Mouse (Mus musculus): ENCODE results near the gene Tbc1d16.

Gene Tbc1d16

GRCm38 (mm10) chr11:119207986-119208385, 20.3 kb downstream of the Tbc1d16 start:
- no peak for DNase-seq (ENCODE audit: low spot score)

- peak; percentile 86 for DNase-seq (ENCODE audit: low spot score)
These were observed 21.7 kb downstream of the Tbc1d16 start for GRCm38 (mm10) chr11:119206562-119206961.

- no peak for DNase-seq (ENCODE audit: low spot score)
These were observed 22.6 kb downstream of the Tbc1d16 start for GRCm38 (mm10) chr11:119205738-119206137.

GRCm38 (mm10) chr11:119203423-119203822, 24.9 kb downstream of the Tbc1d16 start:
- DNase-seq (ENCODE audit: low spot score), result no peak

GRCm38 (mm10) chr11:119199233-119199601, 29.1 kb downstream of the Tbc1d16 start:
- DNase-seq (ENCODE audit: low spot score), result no peak

GRCm38 (mm10) chr11:119198564-119199232, 29.6 kb downstream of the Tbc1d16 start:
- peak; percentile 76 for DNase-seq (ENCODE audit: low spot score)

GRCm38 (mm10) chr11:119197618-119198563, 30.4 kb downstream of the Tbc1d16 start:
- DNase-seq (ENCODE audit: low spot score), result no peak

- DNase-seq (ENCODE audit: low spot score), result no peak
These were observed 35.7 kb downstream of the Tbc1d16 start for GRCm38 (mm10) chr11:119192605-119193004.

- no peak for DNase-seq (ENCODE audit: low spot score)
These were observed 36.1 kb downstream of the Tbc1d16 start for GRCm38 (mm10) chr11:119192176-119192575.

- no peak for DNase-seq (ENCODE audit: low spot score)
These were observed 36.7 kb downstream of the Tbc1d16 start for GRCm38 (mm10) chr11:119191606-119192081.

- DNase-seq (ENCODE audit: low spot score), result peak; percentile 85
These were observed 37.8 kb downstream of the Tbc1d16 start for GRCm38 (mm10) chr11:119190498-119190897.

- no peak for DNase-seq (ENCODE audit: low spot score)
These were observed 39.0 kb downstream of the Tbc1d16 start for GRCm38 (mm10) chr11:119189319-119189718.

GRCm38 (mm10) chr11:119188389-119188788, 39.9 kb downstream of the Tbc1d16 start:
- peak; percentile 69 for DNase-seq (ENCODE audit: low spot score)

GRCm38 (mm10) chr11:119187800-119188197, 40.5 kb downstream of the Tbc1d16 start:
- DNase-seq (ENCODE audit: low spot score), result no peak

- peak; percentile 88 for DNase-seq (ENCODE audit: low spot score)
These were observed 41.1 kb downstream of the Tbc1d16 start for GRCm38 (mm10) chr11:119186989-119187799.

GRCm38 (mm10) chr11:119186381-119186780, 41.9 kb downstream of the Tbc1d16 start:
- DNase-seq (ENCODE audit: low spot score), result no peak

GRCm38 (mm10) chr11:119183684-119184310, 44.5 kb downstream of the Tbc1d16 start:
- no peak for DNase-seq (ENCODE audit: low spot score)

- DNase-seq (ENCODE audit: low spot score), result no peak
These were observed 46.4 kb downstream of the Tbc1d16 start for GRCm38 (mm10) chr11:119181861-119182395.

- no peak for DNase-seq (ENCODE audit: low spot score)
These were observed 47.3 kb downstream of the Tbc1d16 start for GRCm38 (mm10) chr11:119180824-119181582.

- DNase-seq (ENCODE audit: low spot score), result no peak
These were observed 50.0 kb downstream of the Tbc1d16 start for GRCm38 (mm10) chr11:119178317-119178716.
